Mouse (Mus musculus): ENCODE measurements around the gene Dpysl5.
"Not testable (repeated sequence)": the region's sequence is repeated elsewhere in the genome, so short reads cannot be mapped to it uniquely, and the experiment has no call there.

The Dpysl5 gene

GRCm38 (mm10) chr5:30711147-30712001, at the start of gene Dpysl5:
Gene Dpysl5 (plus strand): TSS chr5:30711564.
- peak; percentile 69 for DNase-seq (ENCODE audit: low read depth, low spot score)

GRCm38 (mm10) chr5:30665360-30665759, 46.0 kb upstream of the Dpysl5 start:
- no peak for DNase-seq (ENCODE audit: low read depth, low spot score)

DNA sequence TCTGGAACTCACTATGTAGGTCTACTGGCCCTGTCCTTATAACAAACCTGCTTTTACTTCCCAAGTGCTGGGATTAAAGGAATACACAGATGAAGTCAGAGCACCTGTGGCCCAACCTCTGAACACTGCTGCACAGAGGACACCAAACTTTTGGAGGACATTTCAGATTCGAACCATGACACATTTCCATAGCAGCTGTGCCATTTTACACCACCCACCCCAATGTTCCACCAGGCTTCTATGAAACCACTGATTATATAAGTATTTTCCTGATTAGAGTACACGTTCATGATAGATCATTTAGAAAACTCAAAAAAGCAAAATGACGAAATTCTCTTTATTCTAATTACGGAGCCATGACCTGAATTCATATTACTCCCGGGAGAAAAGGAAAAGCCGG, 45.4 kb upstream of the Dpysl5 start:
- DNase-seq (ENCODE audit: low read depth, low spot score) = no peak

DNA sequence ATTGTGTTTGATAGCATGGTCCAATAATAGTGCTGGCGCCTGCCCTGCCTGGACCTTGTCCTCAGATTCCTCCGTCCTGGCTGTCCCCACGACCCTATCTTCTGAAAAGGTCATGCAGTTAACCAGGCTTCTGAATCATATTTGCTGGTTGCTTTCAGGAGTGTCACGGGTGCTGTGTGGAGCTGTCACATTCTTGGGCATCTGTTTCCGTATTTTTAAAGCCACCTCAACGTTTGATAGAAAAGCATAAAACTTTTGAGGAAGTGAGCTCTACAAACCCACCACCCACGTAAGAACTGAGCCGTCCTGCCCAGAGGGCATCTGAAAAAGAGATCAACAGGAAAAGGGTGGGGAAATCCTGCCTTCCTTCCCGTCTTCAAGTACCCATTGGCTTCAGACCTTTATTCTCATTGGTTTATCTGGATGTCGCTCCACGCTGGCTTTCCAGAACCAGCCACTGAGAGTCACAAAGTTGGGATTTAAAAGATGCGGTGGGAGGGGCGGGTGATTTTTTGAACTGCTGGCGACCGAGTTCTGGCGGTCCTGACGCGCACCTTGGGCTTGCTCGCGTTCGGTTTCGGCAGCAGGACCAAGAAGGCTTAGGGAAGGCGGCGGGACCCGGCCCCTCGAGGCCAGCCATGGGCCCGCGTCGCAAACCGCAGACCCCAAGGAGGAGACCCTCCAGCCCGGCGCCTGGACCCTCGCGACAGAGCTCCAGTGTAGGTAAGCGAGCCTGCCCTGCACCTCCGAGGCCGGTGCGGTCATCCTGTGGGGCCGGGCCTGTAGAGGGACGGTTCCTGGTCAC, 44.8 kb upstream of the Dpysl5 start, which contains the start of gene Cenpa:
Cenpa (plus strand) TSS at position 387 of the 805 bp plus-strand sequence.
- peak; percentile 97 for DNase-seq (ENCODE audit: low read depth, low spot score)

GRCm38 (mm10) chr5:30667215-30667614, 44.1 kb upstream of the Dpysl5 start:
- DNase-seq (ENCODE audit: low read depth, low spot score) = peak; percentile 78

DNA sequence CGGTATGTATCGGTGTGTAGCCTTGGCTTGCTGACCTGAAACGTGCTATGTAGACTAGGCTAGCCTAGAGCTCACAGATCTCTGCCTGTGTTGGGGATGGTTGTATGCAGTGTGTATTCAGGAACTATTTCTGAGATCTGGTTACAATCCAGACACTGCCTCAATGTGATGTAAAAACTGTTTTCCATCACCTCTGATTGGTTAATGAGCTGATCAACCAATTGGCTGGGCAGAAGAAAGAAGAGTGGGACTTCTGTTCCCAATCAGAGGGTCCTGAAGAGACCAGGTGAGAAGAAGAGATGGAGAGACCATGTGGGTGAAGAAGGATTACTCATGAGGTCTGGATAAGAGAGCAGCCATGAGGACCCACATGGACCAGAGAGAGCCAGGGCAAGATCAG, 43.7 kb upstream of the Dpysl5 start:
- no peak for DNase-seq (ENCODE audit: low read depth, low spot score)

GRCm38 (mm10) chr5:30668637-30669495, 42.5 kb upstream of the Dpysl5 start:
- no peak for DNase-seq (ENCODE audit: low read depth, low spot score)

DNA sequence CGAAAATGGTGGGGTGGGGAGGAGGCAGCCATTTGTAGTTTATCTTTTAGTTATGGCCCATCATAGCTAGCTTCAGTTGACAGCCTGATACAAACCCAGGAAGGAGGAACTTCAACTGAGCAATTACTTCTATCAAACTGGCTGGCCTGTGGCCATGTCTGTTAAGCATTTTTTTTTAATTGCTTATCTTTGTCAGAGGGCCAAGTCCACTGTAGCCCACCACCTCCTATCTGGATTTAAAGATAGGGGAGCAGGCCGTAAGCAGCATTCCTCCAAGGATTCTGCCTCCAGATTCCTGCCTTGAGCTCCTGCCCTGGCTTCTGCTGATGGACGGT, 41.9 kb upstream of the Dpysl5 start:
- no peak for DNase-seq (ENCODE audit: low read depth, low spot score)

- DNase-seq (ENCODE audit: low read depth, low spot score) = no peak
These were observed 41.3 kb upstream of the Dpysl5 start for GRCm38 (mm10) chr5:30670091-30670490.

- DNase-seq (ENCODE audit: low read depth, low spot score) = no peak
These were observed 37.4 kb upstream of the Dpysl5 start for GRCm38 (mm10) chr5:30674001-30674400.

- DNase-seq (ENCODE audit: low read depth, low spot score) = no peak
These were observed 34.6 kb upstream of the Dpysl5 start for GRCm38 (mm10) chr5:30676800-30677199.

DNA sequence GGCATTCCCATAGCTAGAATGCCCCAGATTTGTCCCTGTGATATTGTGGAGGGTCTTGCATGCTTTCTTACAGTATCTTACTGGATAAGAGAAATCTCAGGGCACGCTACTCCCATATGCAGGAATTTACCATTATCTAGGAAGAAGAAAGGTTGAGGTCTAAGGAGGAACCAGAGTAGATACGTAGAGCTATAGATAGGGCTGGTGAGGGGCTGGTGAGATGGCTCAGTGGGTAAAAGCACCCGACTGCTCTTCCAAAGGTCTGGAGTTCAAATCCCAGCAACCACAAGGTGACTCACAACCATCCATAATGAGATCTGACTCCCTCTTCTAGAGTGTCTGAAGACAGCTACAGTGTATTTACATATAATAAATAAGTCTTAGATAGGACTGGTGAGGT, 33.3 kb upstream of the Dpysl5 start:
- not testable (repeated sequence) for DNase-seq (ENCODE audit: low read depth, low spot score)

- peak; percentile 30 for DNase-seq (ENCODE audit: low read depth, low spot score)
These were observed 32.6 kb upstream of the Dpysl5 start for GRCm38 (mm10) chr5:30678722-30679296.

DNA sequence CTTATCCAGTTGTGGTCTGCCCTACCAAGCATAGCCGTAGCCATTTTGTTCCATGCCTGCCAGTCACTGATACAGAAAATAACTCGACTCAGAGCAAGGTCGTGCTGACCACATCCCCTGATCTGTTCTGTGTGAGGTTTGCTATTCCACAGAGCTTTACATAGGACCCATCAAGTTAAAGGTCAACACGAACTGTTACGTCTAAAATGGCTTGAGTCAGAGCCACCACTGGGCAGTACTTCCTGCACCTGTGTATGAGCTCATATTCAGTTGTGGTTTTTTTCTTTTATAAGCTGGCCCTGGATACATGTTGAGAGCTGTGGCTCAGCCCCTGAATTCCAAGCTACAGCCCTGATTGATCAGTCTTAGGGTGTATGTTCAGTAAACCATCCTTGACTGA, 31.8 kb upstream of the Dpysl5 start:
- no peak for DNase-seq (ENCODE audit: low read depth, low spot score)

DNA sequence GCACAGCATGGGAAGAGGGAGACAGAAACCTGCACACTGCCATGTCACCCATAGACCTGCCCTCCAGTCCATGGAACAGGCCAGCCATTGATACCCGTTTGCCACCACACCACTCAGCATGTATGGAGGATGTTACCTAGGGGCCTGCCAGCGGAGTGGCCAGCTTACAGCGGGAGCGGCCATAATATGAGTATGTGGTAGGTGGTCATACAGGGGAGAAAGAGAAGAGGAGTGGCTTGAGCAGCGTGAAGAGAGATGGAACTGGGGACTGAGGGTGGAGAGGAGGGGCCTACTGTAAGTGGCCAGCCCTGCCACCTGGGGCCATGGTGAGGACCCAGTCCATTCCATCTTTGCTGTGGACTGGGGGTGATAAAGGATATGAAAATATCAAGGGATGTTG, 29.4 kb upstream of the Dpysl5 start:
- DNase-seq (ENCODE audit: low read depth, low spot score) = no peak

- peak; percentile 28 for DNase-seq (ENCODE audit: low read depth, low spot score)
These were observed 28.3 kb upstream of the Dpysl5 start for GRCm38 (mm10) chr5:30682967-30683600.

GRCm38 (mm10) chr5:30683993-30684392, 27.4 kb upstream of the Dpysl5 start:
- DNase-seq (ENCODE audit: low read depth, low spot score) = peak; percentile 38

DNA sequence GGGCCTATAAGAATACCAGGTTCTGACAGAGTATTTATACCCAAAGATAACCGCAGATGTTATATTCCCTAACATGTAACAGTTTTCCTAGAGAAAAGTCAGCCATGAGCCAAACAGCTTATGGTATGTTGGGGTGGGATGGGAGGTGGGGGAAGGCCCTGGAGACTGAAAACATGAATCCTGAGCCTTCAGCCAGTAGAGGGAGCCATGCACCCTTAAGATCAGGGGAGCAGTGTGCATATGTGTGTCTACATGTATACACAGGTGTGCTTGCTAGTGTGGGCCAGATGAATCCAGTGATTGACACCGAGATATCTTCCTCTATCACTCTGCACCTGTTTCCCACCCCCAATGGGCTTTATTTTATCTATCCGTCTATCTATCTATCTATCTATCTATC, 24.6 kb upstream of the Dpysl5 start:
- DNase-seq (ENCODE audit: low read depth, low spot score) = peak; percentile 57

GRCm38 (mm10) chr5:30700361-30701000, 10.9 kb upstream of the Dpysl5 start:
- DNase-seq (ENCODE audit: low read depth, low spot score) = no peak

GRCm38 (mm10) chr5:30701373-30701772, 10.0 kb upstream of the Dpysl5 start:
- not testable (repeated sequence) for DNase-seq (ENCODE audit: low read depth, low spot score)
